Mouse (Mus musculus): ENCODE measurements around the gene Vat1l. TPM values are rescaled to one million over a fixed set of nuclear protein-coding genes. Genes with fewer than 3 reads are reported as not detected.
A peak's percentile ranks its signal among the peaks of the same experiment; 100 is the strongest.

Vat1l gene
- polyA plus RNA-seq, 1 experiment from 2014 or later: 8.9 TPM

- H3K27me3 ChIP-seq (ENCODE audit: poor library complexity, severe bottlenecking): no peaks in the 10 kb centered on the region
- no peak for DNase-seq (ENCODE audit: extremely low spot score, low spot score)
- no peaks in the 10 kb centered on the region for H3K36me3 ChIP-seq (replicated peaks)
- no peak overlapping the region for H3K4me3 ChIP-seq
- H3K9me3 ChIP-seq: peaks cover 8% of the 10 kb centered on the region; the same call in 1 of the 2 replicates
- no peaks in the 10 kb centered on the region for H3K4me1 ChIP-seq
- 63% methylated on average over 5 of the region's 5 CpGs for WGBS
- H3K27ac ChIP-seq: no peak overlapping the region
Observed at GRCm38 (mm10) chr8:114314669-114315325, 109.4 kb downstream of the Vat1l start.

- Histone ChIP-seq H3K4me1 (no peaks in the 10 kb centered on the region), H3K27ac (no peak overlapping the region), H3K27me3 (ENCODE audit: poor library complexity, severe bottlenecking) (no peaks in the 10 kb centered on the region), H3K36me3 (replicated peaks) (no peaks in the 10 kb centered on the region), H3K9me3 (no peaks in the 10 kb centered on the region), H3K4me3 (no peak overlapping the region)
- DNase-seq (ENCODE audit: extremely low spot score, low spot score): no peak
- WGBS: 86% methylated on average over 4 of the region's 4 CpGs
Observed at GRCm38 (mm10) chr8:114318161-114318560, 112.7 kb downstream of the Vat1l start.

GRCm38 (mm10) chr8:114322096-114322495 is 116.7 kb downstream of the Vat1l start:
- H3K27ac ChIP-seq: no peak overlapping the region
- DNase-seq (ENCODE audit: extremely low spot score, low spot score): no peak
- H3K4me1 ChIP-seq: no peaks in the 10 kb centered on the region
- 83% methylated on average over 2 of the region's 2 CpGs for WGBS
- no peak overlapping the region for H3K4me3 ChIP-seq
- no peaks in the 10 kb centered on the region for H3K27me3 ChIP-seq (ENCODE audit: poor library complexity, severe bottlenecking)
- peaks cover 4% of the 10 kb centered on the region for H3K9me3 ChIP-seq
- no peaks in the 10 kb centered on the region for H3K36me3 ChIP-seq (replicated peaks)

- Histone ChIP-seq H3K27ac (peak overlapping the region; percentile 76), H3K4me1 (peaks cover 30% of the 10 kb centered on the region), H3K9me3 (peaks cover 13% of the 10 kb centered on the region; the same call in 1 of the 2 replicates), H3K27me3 (ENCODE audit: poor library complexity, severe bottlenecking) (no peaks in the 10 kb centered on the region), H3K36me3 (replicated peaks) (peaks cover 6% of the 10 kb centered on the region; the same call in 1 of the 2 replicates), H3K4me3 (no peak overlapping the region)
- 38% methylated on average over 5 of the region's 5 CpGs for WGBS
- peak; percentile 17 for DNase-seq (ENCODE audit: extremely low spot score, low spot score)
Observed at GRCm38 (mm10) chr8:114331928-114332327, 126.5 kb downstream of the Vat1l start.

- Histone ChIP-seq H3K27ac (peak overlapping the region; percentile 76; the same call in 1 of the 2 replicates), H3K9me3 (peaks cover 13% of the 10 kb centered on the region; the same call in 1 of the 2 replicates), H3K27me3 (ENCODE audit: poor library complexity, severe bottlenecking) (no peaks in the 10 kb centered on the region), H3K4me3 (no peak overlapping the region), H3K36me3 (replicated peaks) (peaks cover 6% of the 10 kb centered on the region; the same call in 1 of the 2 replicates), H3K4me1 (peaks cover 30% of the 10 kb centered on the region)
- WGBS: 68% methylated on average over 4 of the region's 4 CpGs
- DNase-seq (ENCODE audit: extremely low spot score, low spot score): no peak
Observed at GRCm38 (mm10) chr8:114332949-114333348, 127.5 kb downstream of the Vat1l start.

- H3K27me3 ChIP-seq (ENCODE audit: poor library complexity, severe bottlenecking): no peaks in the 10 kb centered on the region
- H3K4me1 ChIP-seq: peaks cover 30% of the 10 kb centered on the region
- H3K27ac ChIP-seq: no peak overlapping the region
- H3K36me3 ChIP-seq (replicated peaks): no peaks in the 10 kb centered on the region
- DNase-seq (ENCODE audit: extremely low spot score, low spot score): no peak
- H3K4me3 ChIP-seq: no peak overlapping the region
- H3K9me3 ChIP-seq: no peaks in the 10 kb centered on the region
- 64% methylated on average over 8 of the region's 8 CpGs for WGBS
Observed at GRCm38 (mm10) chr8:114335721-114336120, 130.3 kb downstream of the Vat1l start.

GRCm38 (mm10) chr8:114342276-114342675 is 136.9 kb downstream of the Vat1l start:
- Histone ChIP-seq H3K36me3 (replicated peaks) (no peaks in the 10 kb centered on the region), H3K27me3 (ENCODE audit: poor library complexity, severe bottlenecking) (no peaks in the 10 kb centered on the region), H3K27ac (no peak overlapping the region), H3K9me3 (no peaks in the 10 kb centered on the region), H3K4me1 (no peaks in the 10 kb centered on the region), H3K4me3 (no peak overlapping the region)
- WGBS: 72% methylated on average over 5 of the region's 5 CpGs
- DNase-seq (ENCODE audit: extremely low spot score, low spot score): no peak

GRCm38 (mm10) chr8:114344789-114345188 is 139.4 kb downstream of the Vat1l start:
- H3K36me3 ChIP-seq (replicated peaks): no peaks in the 10 kb centered on the region
- WGBS: 85% methylated on average over 5 of the region's 5 CpGs
- no peaks in the 10 kb centered on the region for H3K27me3 ChIP-seq (ENCODE audit: poor library complexity, severe bottlenecking)
- DNase-seq (ENCODE audit: extremely low spot score, low spot score): no peak
- no peak overlapping the region for H3K27ac ChIP-seq
- no peaks in the 10 kb centered on the region for H3K9me3 ChIP-seq
- H3K4me1 ChIP-seq: no peaks in the 10 kb centered on the region
- H3K4me3 ChIP-seq: no peak overlapping the region

- Histone ChIP-seq H3K4me1 (no peaks in the 10 kb centered on the region), H3K27ac (no peak overlapping the region), H3K36me3 (replicated peaks) (no peaks in the 10 kb centered on the region), H3K4me3 (no peak overlapping the region), H3K9me3 (no peaks in the 10 kb centered on the region), H3K27me3 (ENCODE audit: poor library complexity, severe bottlenecking) (no peaks in the 10 kb centered on the region)
- DNase-seq (ENCODE audit: extremely low spot score, low spot score): no peak
- 92% methylated on average over 2 of the region's 2 CpGs for WGBS
Observed at GRCm38 (mm10) chr8:114346045-114346444, 140.6 kb downstream of the Vat1l start.

GRCm38 (mm10) chr8:114351643-114352427 is 146.4 kb downstream of the Vat1l start:
- Histone ChIP-seq H3K27me3 (ENCODE audit: poor library complexity, severe bottlenecking) (no peaks in the 10 kb centered on the region), H3K9me3 (no peaks in the 10 kb centered on the region), H3K4me3 (no peak overlapping the region), H3K36me3 (replicated peaks) (no peaks in the 10 kb centered on the region), H3K4me1 (no peaks in the 10 kb centered on the region), H3K27ac (no peak overlapping the region)
- DNase-seq (ENCODE audit: extremely low spot score, low spot score): no peak
- WGBS: 81% methylated on average over 14 of the region's 14 CpGs

GRCm38 (mm10) chr8:114360506-114360905 is 155.1 kb downstream of the Vat1l start:
- peak; percentile 33 for DNase-seq (ENCODE audit: extremely low spot score, low spot score)
- Histone ChIP-seq H3K27me3 (ENCODE audit: poor library complexity, severe bottlenecking) (peaks cover 23% of the 10 kb centered on the region), H3K36me3 (replicated peaks) (no peaks in the 10 kb centered on the region), H3K9me3 (no peaks in the 10 kb centered on the region), H3K4me3 (no peak overlapping the region), H3K4me1 (peaks cover 23% of the 10 kb centered on the region), H3K27ac (peak overlapping the region; percentile 49; the same call in 1 of the 2 replicates)
- WGBS: 54% methylated on average over 8 of the region's 8 CpGs

GRCm38 (mm10) chr8:114363167-114363566 is 157.8 kb downstream of the Vat1l start:
- WGBS: 72% methylated on average over 5 of the region's 5 CpGs
- no peak for DNase-seq (ENCODE audit: extremely low spot score, low spot score)
- Histone ChIP-seq H3K27me3 (ENCODE audit: poor library complexity, severe bottlenecking) (peaks cover 23% of the 10 kb centered on the region), H3K27ac (no peak overlapping the region), H3K4me3 (no peak overlapping the region), H3K9me3 (no peaks in the 10 kb centered on the region), H3K36me3 (replicated peaks) (no peaks in the 10 kb centered on the region), H3K4me1 (peaks cover 23% of the 10 kb centered on the region)

- DNase-seq (ENCODE audit: extremely low spot score, low spot score): no peak
- no peaks in the 10 kb centered on the region for H3K9me3 ChIP-seq
- H3K4me3 ChIP-seq: no peak overlapping the region
- no peak overlapping the region for H3K27ac ChIP-seq
- peaks cover 23% of the 10 kb centered on the region for H3K27me3 ChIP-seq (ENCODE audit: poor library complexity, severe bottlenecking)
- 78% methylated on average over 8 of the region's 8 CpGs for WGBS
- peaks cover 23% of the 10 kb centered on the region for H3K4me1 ChIP-seq
- H3K36me3 ChIP-seq (replicated peaks): no peaks in the 10 kb centered on the region
Observed at GRCm38 (mm10) chr8:114363656-114364055, 158.2 kb downstream of the Vat1l start.
